Mouse (Mus musculus): ENCODE measurements around the gene Aldh3b3. TPM values are rescaled to one million over a fixed set of nuclear protein-coding genes. Genes with fewer than 3 reads are reported as not detected.

Aldh3b3 gene
- total RNA-seq, 2 experiments from 2014 or later = not detected

DNA sequence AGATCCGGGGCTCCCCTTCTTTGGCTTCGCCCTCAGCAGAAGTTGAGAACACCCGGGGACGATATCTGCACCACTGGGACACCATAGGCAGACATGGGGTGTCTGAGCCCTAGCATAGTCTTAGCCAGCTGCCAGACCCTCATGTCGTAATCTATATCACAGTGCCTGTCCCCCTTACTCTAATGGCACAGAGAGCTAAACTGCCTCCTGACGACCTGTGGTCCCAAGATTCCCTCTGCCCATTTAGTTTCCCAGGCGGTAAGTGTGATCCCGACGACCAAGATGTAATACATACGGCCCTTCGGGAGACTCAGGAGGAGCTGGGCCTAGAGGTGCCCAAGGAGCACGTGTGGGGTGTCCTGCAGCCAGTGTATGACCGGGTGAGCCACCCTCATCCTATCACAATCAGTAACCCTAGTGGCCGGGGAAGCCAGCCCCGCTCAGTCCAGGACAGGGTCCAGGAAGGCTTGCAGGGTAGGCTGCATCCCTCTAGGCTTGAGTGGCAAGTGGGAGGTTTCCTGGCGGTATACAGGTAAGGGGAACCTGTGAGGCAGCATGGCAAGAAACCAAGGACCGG lies 42.6 kb downstream of the Aldh3b3 start:
- no peak for DNase-seq (ENCODE audit: low spot score in 2 of 2)

DNA sequence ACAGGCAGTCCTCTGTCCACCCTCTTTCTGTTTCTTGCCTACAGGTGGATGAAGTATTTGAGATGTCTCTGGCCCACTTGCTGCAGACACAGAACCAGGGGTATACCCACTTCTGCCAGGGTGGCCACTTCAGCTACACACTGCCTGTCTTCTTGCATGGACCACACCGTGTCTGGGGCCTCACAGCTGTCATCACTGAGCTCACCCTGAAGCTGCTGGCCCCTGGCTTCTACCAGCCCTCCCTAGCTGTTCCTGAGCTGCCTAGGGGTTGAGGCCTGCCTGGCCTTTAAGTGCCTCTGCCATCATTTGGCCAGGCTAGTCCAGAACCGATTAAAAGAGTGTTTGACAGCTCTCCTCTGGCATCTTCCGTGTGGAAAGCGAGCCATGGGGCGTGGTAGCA lies 43.3 kb downstream of the Aldh3b3 start:
- no peak for DNase-seq (ENCODE audit: low spot score in 2 of 2)

DNA sequence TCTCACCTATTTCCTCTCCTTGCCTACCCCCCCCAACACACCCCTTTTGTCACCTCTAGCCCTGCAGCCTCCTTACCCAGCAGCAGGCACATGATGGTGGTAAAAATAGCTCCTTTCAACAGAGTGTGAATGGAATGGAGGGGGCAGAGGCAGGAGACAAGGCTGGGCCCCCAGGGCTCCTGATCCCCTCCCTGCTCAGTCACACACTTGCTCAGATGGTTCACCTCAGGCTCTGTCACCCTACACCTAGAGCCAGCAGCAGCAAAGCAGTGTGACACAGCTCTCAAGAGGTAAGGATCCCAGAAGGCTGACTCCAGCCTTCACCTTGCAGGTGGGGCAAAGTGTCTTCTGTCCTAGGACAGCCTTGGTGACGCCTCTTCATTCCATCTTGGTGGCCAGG lies 44.7 kb downstream of the Aldh3b3 start, which contains the start of gene Doc2g:
Gene Doc2g (plus strand): TSS at position 202 of the 400 bp plus-strand sequence.
- DNase-seq (ENCODE audit: low spot score in 2 of 2) = no peak

DNA sequence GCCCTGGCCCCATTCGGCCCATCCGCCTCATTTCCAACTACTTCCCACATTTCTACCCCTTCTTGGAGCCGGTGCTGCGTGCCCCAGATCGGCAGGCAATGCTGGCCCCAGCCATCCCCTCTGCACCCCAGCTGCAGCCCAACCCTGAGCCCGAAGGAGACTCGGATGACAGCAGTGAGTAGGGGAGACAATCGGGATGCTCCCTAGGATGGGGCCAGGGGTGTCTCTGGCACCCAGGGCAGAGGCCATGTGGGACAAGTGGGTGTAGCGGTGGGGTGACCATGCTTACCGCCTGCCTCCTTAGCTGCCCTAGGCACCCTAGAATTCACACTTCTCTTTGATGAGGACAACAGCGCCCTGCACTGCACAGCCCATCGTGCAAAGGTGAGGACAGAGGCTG lies 45.2 kb downstream of the Aldh3b3 start:
- DNase-seq (ENCODE audit: low spot score in 2 of 2) = no peak

DNA sequence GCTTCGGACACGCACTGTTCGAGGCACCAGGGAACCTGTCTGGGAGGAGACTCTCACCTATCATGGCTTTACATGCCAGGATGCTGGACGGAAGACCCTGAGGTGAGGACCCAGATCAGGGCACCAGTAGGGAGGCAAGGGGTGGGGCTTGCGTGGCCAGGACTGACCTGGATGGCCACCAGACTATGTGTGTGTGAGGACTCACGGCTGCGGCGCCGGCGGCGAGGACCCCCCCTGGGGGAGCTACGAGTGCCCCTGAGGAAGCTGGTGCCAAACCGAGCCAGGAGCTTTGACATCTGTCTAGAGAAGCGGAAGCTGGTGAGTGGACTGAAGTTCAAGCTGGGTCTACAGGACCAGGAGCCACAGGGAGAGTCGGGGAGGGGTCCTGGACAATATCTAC lies 45.9 kb downstream of the Aldh3b3 start:
- no peak for DNase-seq (ENCODE audit: low spot score in 2 of 2)

DNA sequence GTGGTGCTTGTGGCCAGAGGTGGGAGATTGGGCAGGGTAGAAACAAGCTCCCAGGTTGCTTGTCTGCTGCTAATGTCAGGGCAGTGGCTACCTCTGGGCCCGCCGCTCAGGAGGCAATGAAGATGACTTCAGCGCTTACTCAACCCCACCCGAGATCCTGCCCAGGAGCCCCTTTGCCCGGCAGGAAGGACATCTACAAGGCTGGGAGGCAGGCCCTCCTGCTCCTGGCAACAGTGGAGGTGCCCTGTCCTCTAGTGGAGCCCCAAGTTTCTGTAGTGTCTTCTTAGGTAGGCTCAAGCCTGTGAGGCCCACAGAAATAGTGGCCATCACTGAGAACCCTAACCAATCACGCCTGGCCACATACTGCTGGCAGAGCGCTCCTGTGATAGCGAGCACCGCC lies 46.6 kb downstream of the Aldh3b3 start:
- no peak for DNase-seq (ENCODE audit: low spot score in 2 of 2)

DNA sequence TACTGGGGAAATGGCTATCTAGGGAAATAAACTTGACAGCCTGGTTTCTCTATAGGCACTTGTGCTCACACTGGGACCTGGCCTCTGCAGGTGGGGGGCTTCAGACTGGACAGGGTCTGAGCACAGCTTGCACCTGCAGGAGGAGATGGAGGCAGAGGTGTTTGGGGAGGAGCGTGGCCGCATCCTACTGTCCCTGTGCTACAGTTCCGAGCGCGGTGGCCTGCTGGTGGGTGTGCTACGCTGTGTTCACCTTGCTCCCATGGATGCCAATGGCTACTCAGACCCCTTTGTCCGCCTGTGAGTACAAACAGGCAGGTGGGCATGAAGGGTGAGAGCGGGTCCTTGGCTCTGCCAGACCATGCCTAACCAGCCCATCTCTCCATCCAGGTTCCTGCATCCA lies 47.5 kb downstream of the Aldh3b3 start:
- DNase-seq (ENCODE audit: low spot score in 2 of 2) = no peak

DNA sequence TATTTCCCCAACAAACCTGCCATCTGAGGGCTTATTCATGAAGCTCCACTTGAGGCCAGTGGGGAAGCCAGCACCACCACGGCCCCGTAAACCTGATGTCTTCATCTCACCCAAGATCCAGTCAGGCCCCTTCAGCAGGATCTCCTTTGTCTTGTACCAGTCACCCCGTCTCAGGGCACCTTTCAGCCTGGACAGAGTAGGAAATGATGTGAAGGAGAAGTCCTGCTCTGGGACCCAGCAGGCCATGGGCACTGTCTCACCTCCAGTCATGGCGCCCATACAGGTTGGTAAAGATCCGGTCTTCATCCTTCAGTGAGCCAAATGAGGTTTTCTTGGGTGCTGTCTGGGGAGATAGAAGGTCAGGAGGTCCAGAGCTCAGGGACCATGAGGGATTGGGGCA lies 52.6 kb downstream of the Aldh3b3 start:
- DNase-seq (ENCODE audit: low spot score in 2 of 2) = no peak

DNA sequence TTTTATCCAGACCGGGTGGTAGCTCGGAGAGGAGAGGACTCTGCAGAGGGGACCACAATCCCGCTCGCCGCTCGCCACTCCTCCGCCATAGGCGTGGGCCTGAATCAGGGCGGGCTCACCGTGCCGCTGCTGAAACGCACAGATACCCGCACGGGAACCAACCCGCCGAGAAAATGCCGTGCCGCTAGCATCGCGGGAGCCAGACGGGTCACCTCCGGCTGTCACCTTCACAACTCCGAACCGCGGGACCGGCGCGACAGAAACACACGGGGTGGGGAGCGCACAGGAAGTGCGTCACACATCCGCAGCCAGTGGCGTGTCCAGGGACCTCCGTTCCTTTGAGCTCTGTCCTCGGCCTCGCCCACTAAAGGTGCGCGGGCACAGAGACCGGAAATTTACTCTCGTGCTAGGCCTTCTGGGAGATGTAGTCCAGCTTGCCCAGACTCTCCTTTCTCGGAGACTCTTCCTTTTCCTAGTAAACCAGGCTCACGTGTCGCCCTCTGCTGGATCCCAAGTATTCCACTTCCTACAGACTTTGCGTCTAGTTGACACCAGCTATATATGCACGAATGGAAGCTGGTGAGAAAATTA lies 54.1 kb downstream of the Aldh3b3 start, which contains the start of gene Ndufv1:
Gene Ndufv1 (minus strand): TSS at position 375 of the 591 bp plus-strand sequence.
- peak; percentile 99 for DNase-seq (ENCODE audit: low spot score in 2 of 2)

DNA sequence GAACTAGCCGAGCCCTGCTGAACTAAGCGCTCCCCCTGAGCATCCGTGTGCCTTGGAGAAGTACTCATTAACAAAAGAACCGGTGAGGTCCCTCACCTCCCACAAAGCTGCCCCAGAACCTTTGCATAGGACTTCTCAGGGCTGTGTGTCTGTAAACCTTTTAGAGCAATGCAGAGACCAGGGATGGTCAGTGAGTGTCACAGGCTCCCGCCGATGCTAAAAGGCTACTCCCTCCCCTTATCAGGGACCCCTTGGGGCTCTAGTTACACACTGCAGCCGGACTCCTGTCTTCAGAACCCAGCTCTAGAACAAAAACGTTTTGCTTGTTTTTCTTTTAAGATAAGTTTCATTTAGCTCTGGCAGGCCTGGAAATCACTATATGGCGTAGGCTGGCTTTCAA lies 54.6 kb downstream of the Aldh3b3 start:
- no peak for DNase-seq (ENCODE audit: low spot score in 2 of 2)

DNA sequence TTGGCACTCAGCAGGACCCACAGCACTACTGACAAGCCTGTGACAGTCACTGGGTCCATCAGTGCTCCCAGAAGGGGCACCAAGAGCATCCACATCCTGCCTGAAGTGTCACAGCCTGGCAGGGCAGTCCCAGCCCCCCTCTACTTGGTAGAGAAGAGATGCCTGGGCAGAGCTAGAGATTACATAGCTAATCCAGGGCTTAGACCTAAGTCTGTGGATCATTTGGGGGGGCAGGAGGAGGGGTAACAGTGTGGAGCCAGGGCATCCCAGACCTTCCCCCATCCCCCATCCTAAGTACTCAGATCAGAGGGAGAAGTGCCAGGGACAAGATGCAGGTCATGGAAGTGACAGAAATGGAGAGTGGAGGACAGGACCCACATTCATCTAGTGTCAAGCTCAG lies 56.4 kb downstream of the Aldh3b3 start:
- no peak for DNase-seq (ENCODE audit: low spot score in 2 of 2)

DNA sequence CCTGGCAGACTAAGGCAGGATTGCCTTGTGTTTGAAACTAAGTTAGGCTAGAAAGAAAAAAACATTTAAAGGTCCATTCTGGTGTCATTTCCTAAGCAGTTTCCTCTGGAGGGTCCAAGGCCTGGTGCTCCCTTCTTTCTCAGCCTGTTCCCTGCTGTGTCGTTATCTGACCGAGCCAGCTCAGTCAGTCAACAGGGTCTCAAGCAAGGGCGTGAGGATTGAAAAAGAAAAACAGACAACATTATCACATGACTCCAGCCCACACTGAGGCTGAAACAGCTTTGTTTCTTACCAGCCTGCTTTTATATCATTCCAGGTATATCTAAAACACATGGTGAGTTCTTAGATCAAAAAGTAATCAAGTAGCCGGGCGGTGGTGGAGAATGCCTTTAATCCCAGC lies 57.2 kb downstream of the Aldh3b3 start:
- DNase-seq (ENCODE audit: low spot score in 2 of 2) = no peak

DNA sequence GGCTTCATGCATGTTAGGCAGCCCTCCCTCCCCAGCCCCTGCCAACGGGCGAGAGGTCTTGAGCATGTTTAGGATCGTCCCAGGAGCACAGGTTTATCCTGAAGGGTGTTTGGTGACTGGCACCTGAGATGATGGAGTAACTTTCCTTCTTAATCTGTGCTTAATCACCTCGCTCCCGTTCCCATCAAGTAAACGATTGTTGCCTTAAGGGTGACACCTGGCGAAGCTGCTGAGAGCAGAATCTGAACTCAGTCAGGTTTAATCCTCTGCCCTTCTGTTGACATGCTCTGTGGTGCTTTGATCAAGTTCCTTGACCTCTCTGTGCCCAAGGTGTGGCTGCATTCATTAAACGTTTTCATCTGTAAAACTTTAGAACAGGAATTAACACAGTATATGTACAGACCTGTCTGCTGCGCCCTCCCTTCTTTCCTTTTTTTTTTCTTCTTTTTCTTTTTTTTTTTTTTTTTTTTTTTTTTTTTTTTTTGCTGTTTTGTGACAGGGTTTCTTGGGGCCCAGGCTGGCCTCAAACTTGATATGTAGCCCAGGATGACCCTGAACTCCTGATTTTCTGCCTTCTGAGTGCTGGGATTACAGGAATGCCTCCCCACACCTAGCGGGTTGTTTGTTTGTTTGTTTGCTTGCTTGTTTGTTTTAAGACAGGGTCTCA lies 59.6 kb downstream of the Aldh3b3 start:
- no peak for DNase-seq (ENCODE audit: low spot score in 2 of 2)

DNA sequence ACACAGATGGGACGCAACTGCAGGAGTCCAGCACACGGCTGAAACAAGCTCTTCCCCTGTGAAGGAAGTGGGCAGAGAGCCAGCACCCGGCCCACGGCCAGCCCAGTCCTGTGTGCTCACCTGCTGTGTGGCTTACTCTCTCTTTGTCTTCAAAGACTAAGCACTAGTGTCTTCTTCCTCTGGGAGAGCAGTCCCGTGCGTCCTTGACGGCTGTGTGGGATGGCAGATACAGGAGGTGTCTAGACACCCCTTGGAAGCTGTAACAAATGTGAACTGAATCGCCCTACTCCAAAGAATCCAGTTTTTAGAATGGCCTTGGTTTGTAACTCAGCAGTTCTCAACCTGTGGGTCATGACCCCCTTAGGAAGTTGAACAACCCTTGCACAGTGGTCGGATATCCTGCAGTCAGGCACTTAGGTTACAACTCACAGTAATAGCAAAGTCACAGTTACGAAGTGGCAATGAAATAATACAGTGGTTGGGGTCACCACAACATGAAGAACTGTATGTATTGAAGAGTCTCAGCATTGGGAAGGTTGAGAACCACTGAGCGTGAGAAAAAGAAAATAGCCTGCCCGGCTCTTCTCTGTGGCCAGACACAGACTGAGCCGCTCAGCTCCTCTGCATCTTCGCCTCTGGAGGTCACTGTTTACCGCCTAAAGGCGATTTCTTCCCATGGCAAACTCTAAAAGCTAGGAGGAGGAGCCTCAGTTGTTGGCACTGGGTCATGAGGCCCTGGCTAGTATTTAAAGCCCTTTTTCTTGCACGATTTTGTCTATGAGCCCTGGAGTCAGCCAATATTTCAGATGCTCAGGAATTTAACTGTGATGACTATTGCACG lies 60.5 kb downstream of the Aldh3b3 start:
- peak; percentile 65 to 89 for DNase-seq (ENCODE audit: low spot score in 2 of 2)

Other genes with a start within 250 kb of the Aldh3b3 start
- 10 to 100 TPM; 50.1 to 51.6 TPM for gene Kmt5b, start 191.2 kb upstream of the Aldh3b3 start, total RNA-seq (2021)
- 100 to 1,000 TPM in 1 of 2 experiments, 10 to 100 TPM in 1; 85.8 to 106 TPM for gene Chka, start 106.9 kb upstream of the Aldh3b3 start, total RNA-seq (2021)
- gene Tcirg1, start 51.5 kb upstream of the Aldh3b3 start, total RNA-seq (2021) = 10 to 100 TPM; 17.4 to 20.6 TPM
- 100 to 1,000 TPM; 144 to 147 TPM for gene Ndufs8, start 45.9 kb upstream of the Aldh3b3 start, total RNA-seq (2021)
- gene Aldh3b1, start 28.8 kb upstream of the Aldh3b3 start, total RNA-seq (2021) = 1 to 10 TPM; 3.2 to 3.5 TPM
- 10 to 100 TPM; 13.6 to 15.9 TPM for gene Unc93b1, start 23.5 kb upstream of the Aldh3b3 start, total RNA-seq (2021)
- under 1 TPM; 0.53 to 0.99 TPM for gene Aldh3b2, start 13.7 kb downstream of the Aldh3b3 start, total RNA-seq (2021)
- 1 to 10 TPM; 2.1 to 2.6 TPM for gene Acy3, start 27.9 kb downstream of the Aldh3b3 start, total RNA-seq (2021)
- gene Tbx10, start 34.1 kb downstream of the Aldh3b3 start, total RNA-seq (2021) = not detected
- gene Nudt8, start 41.9 kb downstream of the Aldh3b3 start, total RNA-seq (2021) = 10 to 100 TPM in 1 of 2 experiments, 1 to 10 TPM in 1; 9.5 to 10.1 TPM
- 1 to 10 TPM in 1 of 2 experiments, under 1 TPM in 1; 0.97 to 1.3 TPM for gene Gm49405, start 42.0 kb downstream of the Aldh3b3 start, total RNA-seq (2021)
- 1 to 10 TPM; 2.9 to 3.2 TPM for gene Doc2g, start 44.7 kb downstream of the Aldh3b3 start, total RNA-seq (2021)
- 100 to 1,000 TPM; 257 TPM for gene Ndufv1, start 54.2 kb downstream of the Aldh3b3 start, total RNA-seq (2021)
- gene Gstp1, start 79.3 kb downstream of the Aldh3b3 start, total RNA-seq (2021) = 100 to 1,000 TPM; 455 to 471 TPM
- gene Gstp2, start 87.4 kb downstream of the Aldh3b3 start, total RNA-seq (2021) = 10 to 100 TPM; 44.0 to 76.5 TPM
- not detected for gene Gstp3, start 100.9 kb downstream of the Aldh3b3 start, total RNA-seq (2021)
- not detected for gene Cabp2, start 122.9 kb downstream of the Aldh3b3 start, total RNA-seq (2021)
- gene Cdk2ap2, start 138.5 kb downstream of the Aldh3b3 start, total RNA-seq (2021) = 10 to 100 TPM; 36.2 to 38.7 TPM
- gene Pitpnm1, start 141.4 kb downstream of the Aldh3b3 start, total RNA-seq (2021) = 100 to 1,000 TPM; 174 to 181 TPM
- 100 to 1,000 TPM; 121 to 140 TPM for gene Aip, start 167.2 kb downstream of the Aldh3b3 start, total RNA-seq (2021)
- gene Gpr152, start 181.1 kb downstream of the Aldh3b3 start, total RNA-seq (2021) = not detected
- gene Cabp4, start 185.4 kb downstream of the Aldh3b3 start, total RNA-seq (2021) = under 1 TPM; 0.22 to 0.30 TPM
- gene Coro1b, start 190.0 kb downstream of the Aldh3b3 start, total RNA-seq (2021) = 10 to 100 TPM; 77.0 to 97.3 TPM
- gene Ptprcap, start 195.0 kb downstream of the Aldh3b3 start, total RNA-seq (2021) = 1 to 10 TPM; 1.6 to 2.5 TPM
- 10 to 100 TPM; 32.7 to 38.3 TPM for gene Rps6kb2, start 204.7 kb downstream of the Aldh3b3 start, total RNA-seq (2021)
- gene Carns1, start 216.8 kb downstream of the Aldh3b3 start, total RNA-seq (2021) = 1 to 10 TPM; 6.3 to 7.1 TPM
- gene Tbc1d10c, start 232.6 kb downstream of the Aldh3b3 start, total RNA-seq (2021) = 1 to 10 TPM in 1 of 2 experiments, under 1 TPM in 1; 0.52 to 1.0 TPM
- gene Ppp1ca, start 233.4 kb downstream of the Aldh3b3 start, total RNA-seq (2021) = 100 to 1,000 TPM; 268 TPM
- 1 to 10 TPM; 7.9 to 9.6 TPM for gene Rad9a, start 243.0 kb downstream of the Aldh3b3 start, total RNA-seq (2021)

Data from layer of hippocampus, adult 18-20 months (tissue).